Mouse (Mus musculus) kidney, postnatal 10 days (tissue): ENCODE measurements around the gene Cnnm4.

Source experiments
- DNase-seq: peaks from one replicate; pipeline ENCODE4 v3.0.0; 2021; ENCODE audit warnings: mixed read lengths

Cnnm4 gene

GRCm38 (mm10) chr1:36474646-36475045 is 3.2 kb downstream of the Cnnm4 start:
- DNase-seq, result peak; percentile 55

- DNase-seq, result no peak
Observed at GRCm38 (mm10) chr1:36475480-36476110, 4.2 kb downstream of the Cnnm4 start.

- DNase-seq, result peak; percentile 30
Observed at GRCm38 (mm10) chr1:36476426-36476825, 5.0 kb downstream of the Cnnm4 start.

DNA sequence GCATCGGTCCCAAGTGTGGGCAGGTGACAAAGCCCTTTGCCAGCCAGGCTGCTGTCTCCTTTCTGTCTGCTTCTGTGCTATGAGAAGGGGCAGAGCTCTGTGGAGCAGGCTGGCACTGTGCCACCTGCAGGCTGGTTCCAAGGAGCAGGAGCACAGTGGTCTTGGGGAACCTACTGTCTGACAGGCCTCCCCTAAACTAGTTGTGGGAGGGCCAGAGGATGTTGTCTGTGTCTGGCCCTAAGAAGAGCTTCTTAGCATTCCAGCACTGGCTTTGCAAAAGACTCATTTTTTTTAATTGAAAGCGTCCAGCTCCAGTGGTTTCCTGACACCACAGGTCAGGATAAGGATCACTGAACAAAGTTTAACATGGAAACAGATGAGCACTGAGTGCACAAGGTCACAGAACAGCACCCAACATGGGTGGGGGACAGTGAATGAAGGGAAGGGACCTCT is 6.9 kb downstream of the Cnnm4 start:
- peak; percentile 60 for DNase-seq

GRCm38 (mm10) chr1:36479903-36480899 is 8.8 kb downstream of the Cnnm4 start:
- no peak for DNase-seq

DNA sequence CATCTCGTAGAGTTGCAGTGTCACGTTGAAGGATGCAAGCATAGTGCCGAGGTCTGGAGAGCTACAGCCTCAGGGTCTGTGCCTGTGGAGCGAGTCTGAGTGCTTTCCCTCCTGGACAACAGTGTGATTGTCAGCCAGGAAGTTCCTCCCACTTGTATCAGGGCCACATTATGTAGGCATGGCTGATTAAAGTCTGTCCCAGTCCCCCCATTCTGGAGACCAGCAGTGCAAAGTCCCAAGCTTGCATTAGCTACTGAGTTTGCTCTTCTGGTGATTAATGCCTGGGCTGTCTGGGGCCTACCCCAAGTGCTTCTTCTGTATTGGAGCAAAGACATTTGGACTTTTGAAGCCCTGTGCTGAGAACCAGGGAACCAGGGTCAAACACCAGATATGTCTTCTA is 12.4 kb downstream of the Cnnm4 start:
- no peak for DNase-seq

DNA sequence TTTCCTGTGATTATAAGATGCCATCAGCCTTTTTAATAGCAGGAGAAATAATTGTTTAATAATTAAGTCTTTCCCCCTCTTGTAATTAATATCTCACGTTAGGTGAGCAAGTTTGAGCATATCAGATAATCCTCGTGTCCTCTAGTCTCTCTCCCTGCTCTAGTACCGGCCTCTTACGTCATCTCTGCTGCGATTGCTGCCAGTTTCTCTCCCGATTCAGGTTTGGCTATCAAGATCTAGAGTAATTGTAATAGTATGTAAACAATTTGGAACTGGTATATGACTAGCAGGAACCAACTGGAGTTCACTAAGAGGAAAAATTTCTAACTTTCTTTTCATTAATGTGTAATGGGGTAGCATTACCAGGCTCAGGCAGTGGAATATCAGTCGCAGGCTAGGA is 13.7 kb downstream of the Cnnm4 start:
- DNase-seq, result no peak

- no peak for DNase-seq
Observed at GRCm38 (mm10) chr1:36487111-36487510, 15.7 kb downstream of the Cnnm4 start.

GRCm38 (mm10) chr1:36489661-36490060 is 18.2 kb downstream of the Cnnm4 start:
- DNase-seq, result no peak

GRCm38 (mm10) chr1:36492416-36493139 is 21.2 kb downstream of the Cnnm4 start:
- DNase-seq, result peak; percentile 83

DNA sequence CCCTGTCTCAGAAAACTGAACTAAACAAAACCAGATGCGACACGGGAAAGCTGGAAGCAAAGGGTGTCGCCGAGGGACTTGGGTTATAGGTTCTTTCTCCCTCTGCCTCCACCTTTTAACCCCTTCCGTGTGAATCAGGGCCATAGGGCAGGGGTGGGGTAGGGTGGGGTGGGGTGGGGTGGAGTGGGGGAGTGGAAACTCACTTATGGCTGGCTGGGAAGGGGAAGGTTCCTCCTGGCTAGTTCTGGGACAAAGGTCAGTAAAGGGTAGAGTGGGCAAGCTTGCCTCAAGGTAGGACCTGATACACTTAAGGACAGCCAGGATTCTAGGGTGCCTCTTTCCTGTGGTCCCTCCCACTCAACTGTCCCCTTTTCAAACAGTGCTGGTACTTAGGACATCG is 21.9 kb downstream of the Cnnm4 start:
- DNase-seq, result no peak

DNA sequence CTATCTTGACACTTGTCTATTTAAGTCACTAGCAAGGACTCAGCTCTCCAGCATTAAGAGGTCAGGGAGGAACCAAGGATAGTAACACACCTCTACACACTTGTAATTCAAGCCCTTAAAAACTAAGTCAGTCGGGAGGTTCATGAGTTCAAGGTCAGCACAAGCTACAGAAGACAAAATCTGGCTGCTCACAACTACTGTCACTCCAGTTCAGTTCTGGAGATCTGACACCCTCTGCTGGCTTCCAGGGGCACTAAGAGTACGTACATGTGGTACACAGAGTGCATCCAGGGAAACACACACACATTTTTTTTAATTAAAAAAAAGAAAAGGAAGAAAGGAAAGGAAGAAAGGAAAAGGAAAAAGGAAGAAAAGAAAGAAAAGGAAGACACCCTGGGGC is 25.3 kb downstream of the Cnnm4 start:
- DNase-seq, result peak; percentile 50

DNA sequence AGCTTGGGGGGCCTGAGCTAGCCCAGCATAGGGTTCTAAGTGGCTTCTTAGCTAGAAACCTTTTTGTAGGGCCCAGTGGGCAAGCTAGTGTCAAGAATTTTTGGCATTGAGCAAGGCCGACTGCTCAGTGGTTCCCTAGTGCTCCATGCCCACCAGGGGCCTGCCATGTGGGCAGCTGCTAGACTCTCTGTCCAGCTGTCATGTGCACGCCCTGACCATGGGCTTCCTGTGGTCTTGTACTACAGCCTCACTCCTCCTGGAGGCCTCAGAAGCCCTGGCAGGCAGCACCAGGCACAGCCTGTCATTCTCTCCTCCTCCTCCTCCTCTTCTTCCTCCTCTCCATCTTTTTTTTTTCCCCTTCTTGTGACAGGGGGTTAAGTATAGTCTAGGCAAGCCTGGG is 25.9 kb downstream of the Cnnm4 start:
- DNase-seq, result no peak

GRCm38 (mm10) chr1:36501261-36501660 is 29.8 kb downstream of the Cnnm4 start:
- DNase-seq, result peak; percentile 87

DNA sequence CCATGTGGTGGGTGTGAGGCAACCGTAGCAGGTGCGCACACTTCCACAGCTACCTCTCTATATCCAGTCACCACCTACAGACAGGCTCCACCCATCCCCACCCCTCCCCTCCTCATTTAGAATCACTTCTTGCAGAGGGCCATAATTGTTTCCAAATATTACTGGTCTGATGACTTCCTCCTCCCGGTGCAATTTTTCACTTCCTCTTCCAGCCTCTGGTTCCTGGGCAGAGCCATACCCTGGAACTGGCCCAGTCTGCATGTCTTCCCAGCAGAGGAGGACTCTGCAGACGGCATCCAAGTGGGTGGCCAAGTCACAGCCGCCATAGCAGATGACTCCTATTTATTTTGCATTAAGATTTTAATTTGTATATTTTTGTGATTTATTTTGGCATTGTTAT is 36.8 kb downstream of the Cnnm4 start:
- DNase-seq, result no peak

DNA sequence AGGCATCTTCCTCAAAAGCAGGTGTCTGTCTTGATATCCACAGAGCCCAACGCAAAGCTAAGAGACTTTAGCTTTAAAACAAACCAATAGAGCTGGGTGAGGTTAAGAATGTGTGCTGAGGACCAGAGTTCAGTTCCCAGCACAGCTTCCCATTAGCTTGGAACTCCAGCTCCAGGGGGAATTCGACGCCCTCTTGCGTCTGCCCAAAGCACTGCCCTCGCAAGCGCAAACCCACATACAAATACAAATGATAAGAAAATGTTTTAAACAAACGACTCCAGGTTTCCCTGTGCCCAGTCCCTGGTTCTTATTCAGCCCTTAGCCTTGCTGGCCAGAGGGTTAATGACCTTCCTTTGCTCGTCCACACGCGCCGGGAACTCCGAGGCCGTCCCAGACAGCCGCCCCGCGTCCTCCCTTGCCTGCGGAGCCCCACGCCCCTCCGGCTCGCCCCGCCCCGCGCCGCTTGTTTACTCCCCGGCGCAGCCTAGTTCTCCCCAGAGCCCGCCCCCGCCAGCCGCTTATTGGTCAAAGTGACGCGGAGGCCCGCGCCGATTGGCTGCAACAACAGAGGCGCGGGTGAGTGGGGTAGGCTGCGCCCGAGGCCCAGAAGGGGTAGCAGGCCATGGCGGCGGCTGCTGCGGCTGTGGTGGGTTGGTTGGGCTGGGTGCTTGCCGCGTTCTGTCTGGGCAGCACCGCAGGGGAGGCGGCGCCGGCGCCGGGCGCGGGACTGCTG is 40.0 kb downstream of the Cnnm4 start, which contains the start of gene Cnnm3:
Gene Cnnm3, plus strand, starts transcription at position 579 of the 733 bp plus-strand sequence.
- DNase-seq, result peak; percentile 100

DNA sequence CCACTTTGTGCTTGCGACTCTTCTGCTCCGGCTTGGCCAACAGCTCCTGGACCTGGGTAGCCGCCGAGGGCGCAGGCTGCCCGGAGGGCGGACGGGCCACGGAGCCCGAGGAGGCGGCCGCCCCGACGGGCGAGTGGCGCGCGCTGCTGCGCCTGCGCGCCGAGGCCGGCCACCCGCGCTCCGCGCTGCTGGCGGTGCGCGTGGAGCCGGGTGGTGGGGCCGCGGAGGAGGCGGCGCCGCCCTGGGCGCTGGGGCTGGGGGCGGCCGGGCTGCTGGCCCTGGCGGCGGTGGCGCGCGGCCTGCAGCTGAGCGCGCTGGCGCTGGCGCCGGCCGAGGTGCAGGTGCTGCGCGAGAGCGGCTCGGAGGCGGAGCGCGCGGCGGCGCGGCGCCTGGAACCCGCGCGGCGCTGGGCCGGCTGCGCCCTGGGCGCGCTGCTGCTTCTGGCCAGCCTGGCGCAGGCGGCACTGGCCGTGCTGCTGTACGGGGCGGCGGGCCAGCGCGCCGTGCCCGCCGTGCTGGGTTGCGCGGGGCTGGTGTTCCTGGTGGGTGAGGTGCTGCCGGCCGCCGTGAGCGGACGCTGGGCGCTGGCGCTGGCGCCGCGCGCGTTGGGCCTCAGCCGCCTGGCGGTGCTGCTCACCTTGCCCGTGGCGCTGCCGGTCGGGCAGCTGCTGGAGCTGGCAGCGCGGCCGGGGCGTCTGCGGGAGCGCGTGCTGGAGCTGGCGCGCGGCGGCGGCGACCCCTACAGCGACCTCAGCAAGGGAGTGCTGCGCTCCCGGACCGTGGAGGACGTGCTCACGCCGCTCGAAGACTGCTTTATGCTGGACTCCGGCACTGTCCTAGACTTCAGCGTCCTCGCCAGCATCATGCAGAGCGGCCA is 40.9 kb downstream of the Cnnm4 start:
- peak; percentile 61 for DNase-seq

DNA sequence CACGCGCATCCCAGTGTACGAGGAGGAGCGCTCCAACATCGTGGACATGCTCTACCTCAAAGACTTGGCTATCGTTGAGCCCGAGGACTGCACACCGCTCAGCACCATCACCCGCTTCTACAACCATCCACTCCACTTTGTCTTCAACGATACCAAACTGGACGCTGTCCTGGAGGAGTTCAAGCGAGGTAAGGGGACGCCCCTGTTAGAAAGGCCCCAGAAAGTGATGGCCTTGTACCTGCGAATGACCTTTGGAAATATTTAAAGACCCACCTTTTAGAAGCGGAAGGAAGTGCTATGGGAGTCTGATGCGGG is 41.5 kb downstream of the Cnnm4 start:
- DNase-seq, result no peak

GRCm38 (mm10) chr1:36513310-36513709 is 41.9 kb downstream of the Cnnm4 start:
- DNase-seq, result no peak

DNA sequence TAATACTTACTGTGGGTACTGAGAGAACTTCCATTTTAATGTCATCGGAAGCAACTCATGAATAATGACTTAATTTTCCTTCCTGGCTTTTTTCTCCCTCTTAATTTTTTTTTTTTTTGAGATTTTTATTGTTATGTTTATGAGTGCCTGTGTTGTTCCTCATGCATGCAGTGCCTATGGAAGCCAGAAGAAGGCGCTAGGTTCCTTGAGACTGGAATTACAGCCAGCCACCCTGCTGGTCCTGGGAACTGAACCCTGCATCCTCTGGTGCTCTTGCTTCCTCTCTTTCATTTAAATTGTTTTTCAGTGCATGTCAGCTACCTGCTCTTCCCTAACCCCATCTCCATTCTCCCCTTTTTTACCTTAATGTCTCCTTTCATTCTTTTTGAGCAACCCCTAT is 42.3 kb downstream of the Cnnm4 start:
- DNase-seq, result peak; percentile 63

DNA sequence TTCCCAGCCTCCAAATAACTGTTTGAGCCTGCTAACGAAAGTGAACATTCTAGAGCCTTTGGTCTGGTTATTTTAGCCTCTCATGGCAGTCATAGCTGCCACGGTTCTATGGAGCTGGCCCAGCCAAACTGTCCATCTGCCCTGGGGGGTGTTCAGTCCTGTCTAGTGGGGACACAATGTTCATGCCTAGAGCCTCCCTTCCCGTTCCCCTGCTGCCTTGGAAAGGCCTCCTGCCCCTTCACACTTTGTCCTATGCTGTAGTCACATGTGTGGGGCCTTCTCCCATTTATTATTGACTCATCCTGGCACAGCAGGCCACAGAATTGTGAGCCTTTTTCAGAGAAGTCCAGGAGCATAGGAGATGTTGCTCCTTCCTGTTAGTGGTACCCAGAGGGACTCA is 46.8 kb downstream of the Cnnm4 start:
- DNase-seq, result no peak

DNA sequence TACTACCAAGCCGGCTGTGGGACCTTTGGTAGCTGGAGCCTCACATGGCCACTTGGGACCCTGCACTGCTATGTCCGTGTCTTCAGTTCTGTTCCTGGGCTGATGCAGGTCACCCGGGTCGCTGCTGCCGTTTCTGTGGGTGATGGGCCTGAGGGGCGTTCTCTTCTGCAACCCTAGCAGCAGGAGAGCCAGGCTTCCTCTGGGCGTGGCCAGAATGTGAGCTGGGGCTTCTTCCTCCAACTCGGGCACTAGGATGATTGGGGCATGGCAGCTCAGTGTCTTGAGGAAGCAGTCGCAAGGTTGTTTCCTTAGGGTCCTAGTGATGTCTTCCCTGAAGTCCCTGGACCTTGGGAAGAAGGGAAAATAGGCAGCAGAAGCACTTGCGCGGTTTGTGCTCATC is 48.2 kb downstream of the Cnnm4 start:
- no peak for DNase-seq
